Mouse (Mus musculus): ENCODE results near the gene Ezh1. TPM values are rescaled to one million over a fixed set of nuclear protein-coding genes. Genes with fewer than 3 reads are reported as not detected.

Gene Ezh1
- polyA plus RNA-seq, 1 experiment from 2014 or later: 11.2 TPM

GRCm38 (mm10) chr11:101236782-101237181 is 10.5 kb upstream of the Ezh1 start:
- H3K4me3 ChIP-seq: no peak overlapping the region
- H3K36me3 ChIP-seq: no peaks in the 10 kb centered on the region
- no peak overlapping the region for H3K27ac ChIP-seq (replicated peaks)
- no peaks in the 10 kb centered on the region for H3K9me3 ChIP-seq (replicated peaks)
- peaks cover 4% of the 10 kb centered on the region; the same call in 1 of the 2 replicates for H3K4me1 ChIP-seq
- DNase-seq (ENCODE audit: low spot score): no peak
- WGBS: 92% methylated on average over 5 of the region's 5 CpGs
- 0 out of 2 replicates have a peak, but pooled peaks cover 5% of the 10 kb centered on the region for H3K27me3 ChIP-seq (ENCODE audit: low read depth, poor library complexity, severe bottlenecking)

GRCm38 (mm10) chr11:101235429-101235828 is 9.2 kb upstream of the Ezh1 start:
- Histone ChIP-seq H3K4me1 (peaks cover 18% of the 10 kb centered on the region), H3K27me3 (ENCODE audit: low read depth, poor library complexity, severe bottlenecking) (0 out of 2 replicates have a peak, but pooled peaks cover 5% of the 10 kb centered on the region), H3K9me3 (replicated peaks) (no peaks in the 10 kb centered on the region), H3K36me3 (no peaks in the 10 kb centered on the region), H3K4me3 (no peak overlapping the region), H3K27ac (replicated peaks) (no peak overlapping the region)
- no peak for DNase-seq (ENCODE audit: low spot score)

GRCm38 (mm10) chr11:101234124-101234523 is 7.9 kb upstream of the Ezh1 start:
- no peaks in the 10 kb centered on the region for H3K36me3 ChIP-seq
- H3K9me3 ChIP-seq (replicated peaks): no peaks in the 10 kb centered on the region
- peaks cover 31% of the 10 kb centered on the region for H3K4me1 ChIP-seq
- 0 out of 2 replicates have a peak, but pooled peaks cover 5% of the 10 kb centered on the region for H3K27me3 ChIP-seq (ENCODE audit: low read depth, poor library complexity, severe bottlenecking)
- H3K4me3 ChIP-seq: no peak overlapping the region
- no peak overlapping the region for H3K27ac ChIP-seq (replicated peaks)
- no peak for DNase-seq (ENCODE audit: low spot score)

GRCm38 (mm10) chr11:101233240-101233639 is 7.0 kb upstream of the Ezh1 start:
- Histone ChIP-seq H3K4me1 (peaks cover 33% of the 10 kb centered on the region), H3K9me3 (replicated peaks) (no peaks in the 10 kb centered on the region), H3K27ac (replicated peaks) (no peak overlapping the region), H3K36me3 (no peaks in the 10 kb centered on the region), H3K27me3 (ENCODE audit: low read depth, poor library complexity, severe bottlenecking) (0 out of 2 replicates have a peak, but pooled peaks cover 5% of the 10 kb centered on the region), H3K4me3 (no peak overlapping the region)
- WGBS: 93% methylated on average over 1 of the region's 1 CpGs
- DNase-seq (ENCODE audit: low spot score): no peak

GRCm38 (mm10) chr11:101232010-101232839 is 6.0 kb upstream of the Ezh1 start:
- no peaks in the 10 kb centered on the region for H3K36me3 ChIP-seq
- WGBS: 58% methylated on average over 6 of the region's 6 CpGs
- H3K4me3 ChIP-seq: no peak overlapping the region
- H3K27ac ChIP-seq (replicated peaks): no peak overlapping the region
- H3K4me1 ChIP-seq: peaks cover 33% of the 10 kb centered on the region
- no peaks in the 10 kb centered on the region for H3K9me3 ChIP-seq (replicated peaks)
- no peak for DNase-seq (ENCODE audit: low spot score)
- H3K27me3 ChIP-seq (ENCODE audit: low read depth, poor library complexity, severe bottlenecking): peaks cover 10% of the 10 kb centered on the region; the same call in 1 of the 2 replicates

GRCm38 (mm10) chr11:101230991-101231871 is 5.0 kb upstream of the Ezh1 start:
- whole genome bisulfite sequencing: 10% methylated on average over 18 of the region's 18 CpGs
- H3K4me1 ChIP-seq: peaks cover 36% of the 10 kb centered on the region
- peak; percentile 36 for DNase-seq (ENCODE audit: low spot score)
- H3K27ac ChIP-seq (replicated peaks): peak overlapping the region; percentile 79
- peaks cover 10% of the 10 kb centered on the region; the same call in 1 of the 2 replicates for H3K27me3 ChIP-seq (ENCODE audit: low read depth, poor library complexity, severe bottlenecking)
- H3K4me3 ChIP-seq: peak overlapping the region; percentile 26; the same call in 1 of the 2 replicates
- H3K36me3 ChIP-seq: no peaks in the 10 kb centered on the region
- H3K9me3 ChIP-seq (replicated peaks): no peaks in the 10 kb centered on the region

GRCm38 (mm10) chr11:101230526-101230925 is 4.3 kb upstream of the Ezh1 start:
- Histone ChIP-seq H3K36me3 (no peaks in the 10 kb centered on the region), H3K27ac (replicated peaks) (peak overlapping the region; percentile 79), H3K4me1 (peaks cover 43% of the 10 kb centered on the region), H3K9me3 (replicated peaks) (no peaks in the 10 kb centered on the region), H3K27me3 (ENCODE audit: low read depth, poor library complexity, severe bottlenecking) (peaks cover 10% of the 10 kb centered on the region; the same call in 1 of the 2 replicates), H3K4me3 (peak overlapping the region; percentile 26; the same call in 1 of the 2 replicates)
- DNase-seq (ENCODE audit: low spot score): no peak
- 16% methylated on average over 5 of the region's 5 CpGs for WGBS

GRCm38 (mm10) chr11:101230061-101230511 is 3.8 kb upstream of the Ezh1 start:
- Histone ChIP-seq H3K36me3 (no peaks in the 10 kb centered on the region), H3K27me3 (ENCODE audit: low read depth, poor library complexity, severe bottlenecking) (peaks cover 10% of the 10 kb centered on the region; the same call in 1 of the 2 replicates), H3K9me3 (replicated peaks) (no peaks in the 10 kb centered on the region), H3K4me3 (no peak overlapping the region), H3K27ac (replicated peaks) (peak overlapping the region; percentile 79), H3K4me1 (peaks cover 45% of the 10 kb centered on the region)
- WGBS: 25% methylated on average over 2 of the region's 2 CpGs
- peak; percentile 35 for DNase-seq (ENCODE audit: low spot score)

- peaks cover 45% of the 10 kb centered on the region for H3K4me1 ChIP-seq
- H3K36me3 ChIP-seq: no peaks in the 10 kb centered on the region
- 27% methylated on average over 8 of the region's 8 CpGs for WGBS
- no peak overlapping the region for H3K4me3 ChIP-seq
- H3K27ac ChIP-seq (replicated peaks): peak overlapping the region; percentile 79
- no peak for DNase-seq (ENCODE audit: low spot score)
- peaks cover 10% of the 10 kb centered on the region; the same call in 1 of the 2 replicates for H3K27me3 ChIP-seq (ENCODE audit: low read depth, poor library complexity, severe bottlenecking)
- H3K9me3 ChIP-seq (replicated peaks): no peaks in the 10 kb centered on the region
Measured at GRCm38 (mm10) chr11:101229361-101229900, 3.2 kb upstream of the Ezh1 start.

- Histone ChIP-seq H3K4me1 (peaks cover 28% of the 10 kb centered on the region), H3K4me3 (peak overlapping the region; percentile 98), H3K36me3 (no peaks in the 10 kb centered on the region), H3K27ac (replicated peaks) (peak overlapping the region; percentile 89), H3K9me3 (replicated peaks) (no peaks in the 10 kb centered on the region), H3K27me3 (ENCODE audit: low read depth, poor library complexity, severe bottlenecking) (peaks cover 6% of the 10 kb centered on the region; the same call in 1 of the 2 replicates)
- WGBS: 19% methylated on average over 25 of the region's 25 CpGs
- no peak for DNase-seq (ENCODE audit: low spot score)
Measured at GRCm38 (mm10) chr11:101225331-101226064, 765 bp downstream of the Ezh1 start.

- Histone ChIP-seq H3K4me3 (no peak overlapping the region), H3K27ac (replicated peaks) (no peak overlapping the region), H3K27me3 (ENCODE audit: low read depth, poor library complexity, severe bottlenecking) (peaks cover 6% of the 10 kb centered on the region; the same call in 1 of the 2 replicates), H3K9me3 (replicated peaks) (no peaks in the 10 kb centered on the region), H3K36me3 (no peaks in the 10 kb centered on the region), H3K4me1 (peaks cover 16% of the 10 kb centered on the region)
- WGBS: 92% methylated on average over 3 of the region's 3 CpGs
- DNase-seq (ENCODE audit: low spot score): no peak
Measured at GRCm38 (mm10) chr11:101224337-101224736, 1.9 kb downstream of the Ezh1 start.
